Mouse (Mus musculus): ENCODE data around the gene Ormdl1.

- TF ChIP-seq GATA1 (IDR thresholded peaks at IDR 0.05; ENCODE audit: borderline replicate concordance, low read length) (no peak), FLI1 (IDR thresholded peaks at IDR 0.05; ENCODE audit: low read length) (no peak)
Measured at GRCm38 (mm10) chr1:53358988-53359387, 62.1 kb downstream of the Ormdl1 start.

Data from megakaryocyte, embryonic 14.5 days (primary cell).